Mouse (Mus musculus): ENCODE results near the gene Olfr1132.
"Not testable (repeated sequence)": the region's sequence is repeated elsewhere in the genome, so short reads cannot be mapped to it uniquely, and the experiment has no call there.

Olfr1132 gene

GRCm38 (mm10) chr2:87637435-87637834 lies at the start of gene Olfr1132:
Olfr1132 (minus strand) TSS chr2:87637535.
- no peak for DNase-seq (ENCODE audit: low read depth)

GRCm38 (mm10) chr2:87673564-87673963 lies 36.2 kb upstream of the Olfr1132 start, which contains the start of gene Olfr1135:
Olfr1135 (minus strand) TSS chr2:87673664.
- no peak for DNase-seq (ENCODE audit: low read depth)

DNA sequence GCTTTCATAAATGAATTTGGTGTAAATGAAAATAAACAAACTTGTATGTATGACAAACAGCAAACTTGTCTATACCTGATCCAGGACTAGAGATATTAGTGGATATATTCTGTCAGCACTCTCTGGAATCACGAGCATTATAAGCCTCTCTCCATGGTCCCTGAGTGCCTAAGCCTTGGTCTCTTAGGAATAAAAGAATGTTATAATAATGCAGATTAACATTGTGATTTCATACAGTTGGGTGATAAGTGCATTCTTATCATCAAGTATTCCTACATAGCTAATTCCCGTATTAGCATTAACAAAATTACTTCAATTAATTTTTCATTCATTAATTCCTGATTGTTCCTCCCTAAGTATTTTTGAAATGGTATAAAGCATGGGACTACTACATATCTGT lies 21.0 kb upstream of the Olfr1132 start, which contains the start of gene Olfr1134:
Olfr1134 (minus strand) TSS at position 101 of the 400 bp plus-strand sequence.
- no peak for DNase-seq (ENCODE audit: low read depth)

GRCm38 (mm10) chr2:87647274-87647673 lies 9.9 kb upstream of the Olfr1132 start, which contains the start of gene Olfr1133:
Olfr1133 (minus strand) TSS chr2:87647374.
- no peak for DNase-seq (ENCODE audit: low read depth)

DNA sequence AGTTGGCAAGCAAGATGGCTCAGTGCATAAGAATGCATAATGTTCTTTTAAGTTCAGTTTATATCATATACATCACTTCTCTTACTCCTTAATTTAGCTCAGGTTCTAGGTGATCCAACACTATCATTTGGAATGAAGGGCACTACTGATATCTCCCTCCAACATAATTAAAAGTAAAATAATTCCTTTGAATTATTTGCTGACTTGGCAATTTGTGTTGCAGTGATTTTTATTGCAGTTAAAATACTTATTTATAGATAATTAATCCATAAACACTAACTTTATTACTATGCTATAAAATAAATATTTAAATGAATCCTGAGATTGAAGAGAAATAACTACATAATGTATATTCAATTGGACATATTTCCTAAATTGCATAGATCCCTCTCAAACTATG lies 5.1 kb upstream of the Olfr1132 start:
- DNase-seq (ENCODE audit: low read depth) = no peak

DNA sequence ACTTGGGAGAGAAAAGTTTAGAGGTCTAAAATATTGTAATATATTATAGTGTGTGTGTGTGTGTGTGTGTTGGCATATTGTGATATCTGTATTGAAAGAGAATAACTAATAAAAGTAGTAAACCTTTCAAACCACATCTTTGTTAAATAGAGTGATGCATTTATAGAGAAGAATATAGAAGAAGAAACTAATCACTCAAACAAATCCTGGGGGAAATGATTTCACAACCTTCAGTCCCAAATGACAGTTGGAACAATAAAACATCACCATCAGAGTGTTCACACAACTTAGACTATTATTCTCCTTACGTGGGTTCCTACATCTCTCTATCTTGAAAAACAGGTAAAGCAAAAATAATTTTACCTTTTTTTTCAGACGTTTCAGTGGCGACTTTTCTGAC lies 10.5 kb downstream of the Olfr1132 start, which contains the start of gene Olfr1131:
Olfr1131 (plus strand) TSS at position 301 of the 400 bp plus-strand sequence.
- no peak for DNase-seq (ENCODE audit: low read depth)

- DNase-seq (ENCODE audit: low read depth) = not testable (repeated sequence)
Measured at GRCm38 (mm10) chr2:87605912-87606311, 31.4 kb downstream of the Olfr1132 start, which contains the start of gene Olfr1130. Olfr1130 (plus strand) TSS chr2:87606212.

Measured in induced T-regulatory cell, adult 2 months (primary cell).